Mouse (Mus musculus) ES-Bruce4 (cell line): ENCODE data around the gene Nelfcd. TPM values are rescaled to one million over a fixed set of nuclear protein-coding genes. Genes with fewer than 3 reads are reported as not detected.

Experiments
- H3K27ac ChIP-seq: 2 replicates; pipeline ENCODE4 v1.5.1; 2012; ENCODE audit warnings: low read length, inconsistent platforms; ENCODE audit not compliant: insufficient read depth
- H3K27me3 ChIP-seq: 2 replicates; pipeline ENCODE4 v1.6.1; 2012; ENCODE audit warnings: mild to moderate bottlenecking, low read length, inconsistent platforms; ENCODE audit not compliant: control insufficient read depth, poor library complexity, insufficient read depth, severe bottlenecking
- H3K36me3 ChIP-seq: 2 replicates; pipeline ENCODE4 v1.6.1; 2012; ENCODE audit warnings: inconsistent platforms, mild to moderate bottlenecking, low read length, moderate library complexity; ENCODE audit not compliant: control insufficient read depth, poor library complexity, insufficient read depth, severe bottlenecking
- H3K4me1 ChIP-seq: one replicate; pipeline ENCODE4 v1.8.1; 2011; ENCODE audit warnings: low read length; ENCODE audit not compliant: control insufficient read depth, insufficient read depth
- H3K4me3 ChIP-seq: 2 replicates; pipeline ENCODE4 v1.5.1; 2011; ENCODE audit warnings: low read depth, mild to moderate bottlenecking, low read length
- H3K9ac ChIP-seq: 2 replicates; pipeline ENCODE4 v1.6.1; 2012; ENCODE audit warnings: low read depth, mild to moderate bottlenecking, inconsistent platforms; ENCODE audit not compliant: poor library complexity, severe bottlenecking
- H3K9me3 ChIP-seq: replicated peaks from 2 replicates; pipeline ENCODE4 v1.6.1; 2012; ENCODE audit warnings: mild to moderate bottlenecking, low read length, inconsistent platforms; ENCODE audit not compliant: control insufficient read depth, poor library complexity, insufficient read depth, severe bottlenecking
- CTCF ChIP-seq: IDR thresholded peaks from one replicate; pipeline ENCODE4 v1.8.1; 2011; ENCODE audit warnings: low read depth, low read length
- EP300 ChIP-seq: IDR thresholded peaks from 2 replicates; pipeline ENCODE4 v1.6.1; 2011; ENCODE audit warnings: low read depth, low read length; ENCODE audit not compliant: insufficient read depth
- POLR2A ChIP-seq: IDR thresholded peaks from one replicate; pipeline ENCODE4 v1.8.1; 2011; ENCODE audit warnings: low read length; ENCODE audit not compliant: insufficient read depth
- polyA plus RNA-seq: library from polyadenylated mRNA; stranded (reverse); fragments of >200 nt; gene quantifications from 2 replicates; pipeline ENCODE4 v1.2.4, GENCODE M21; 2011; ENCODE audit warnings: low read depth; ENCODE audit not compliant: missing spikeins, insufficient read depth, insufficient read length

Gene Nelfcd
- polyA plus RNA-seq, 1 experiment = 64.3 TPM

DNA sequence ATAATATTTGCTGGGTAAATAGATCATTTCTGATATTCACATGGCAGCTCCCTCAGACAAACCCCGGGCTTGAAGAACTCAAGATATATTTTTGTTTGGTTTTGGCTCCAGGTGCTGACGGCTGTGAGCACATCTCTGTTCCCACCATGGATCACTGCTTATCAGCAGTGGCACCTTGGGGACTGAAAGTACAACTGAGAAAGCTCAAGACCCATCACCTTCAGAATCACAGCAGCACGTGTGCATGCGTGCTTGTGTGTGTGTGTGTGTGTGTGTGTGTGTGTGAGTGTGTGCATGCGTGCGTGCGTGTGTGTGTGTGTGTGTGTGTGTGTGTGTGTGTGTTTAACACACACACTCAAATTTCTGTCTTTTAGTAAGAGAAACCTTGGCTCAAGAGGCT, 28.8 kb downstream of the Nelfcd start:
- Histone ChIP-seq H3K27me3 (no peaks in the 10 kb centered on the region), H3K4me3 (no peak overlapping the region), H3K4me1 (no peaks in the 10 kb centered on the region), H3K36me3 (no peaks in the 10 kb centered on the region), H3K27ac (no peak overlapping the region), H3K9ac (no peak overlapping the region), H3K9me3 (no peaks in the 10 kb centered on the region)
- TF ChIP-seq CTCF (no peak), EP300 (no peak), POLR2A (no peak)

DNA sequence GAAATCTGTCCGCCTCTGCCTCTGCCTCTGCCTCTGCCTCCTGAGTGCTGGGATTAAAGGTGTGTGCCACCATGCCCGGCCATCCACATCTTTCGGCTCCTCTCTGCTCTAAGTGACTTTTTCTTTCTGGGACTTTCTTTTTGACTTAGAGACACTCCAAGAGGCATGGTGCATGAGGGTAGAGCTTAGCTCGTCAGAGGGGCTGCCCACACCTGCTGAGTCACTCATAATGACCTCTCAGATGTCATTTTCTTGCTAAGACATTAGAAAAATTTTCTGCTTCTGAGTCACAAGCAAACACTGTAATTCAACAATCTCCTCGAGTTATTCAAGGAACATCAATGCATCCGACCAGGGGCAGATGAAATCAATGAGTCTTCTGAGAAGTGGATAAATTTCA, 29.4 kb downstream of the Nelfcd start:
- Histone ChIP-seq H3K4me1 (no peaks in the 10 kb centered on the region), H3K4me3 (no peak overlapping the region), H3K27ac (no peak overlapping the region), H3K9me3 (no peaks in the 10 kb centered on the region), H3K27me3 (no peaks in the 10 kb centered on the region), H3K36me3 (no peaks in the 10 kb centered on the region), H3K9ac (no peak overlapping the region)
- TF ChIP-seq POLR2A = no peak
- TF ChIP-seq CTCF = no peak
- TF ChIP-seq EP300 = no peak

DNA sequence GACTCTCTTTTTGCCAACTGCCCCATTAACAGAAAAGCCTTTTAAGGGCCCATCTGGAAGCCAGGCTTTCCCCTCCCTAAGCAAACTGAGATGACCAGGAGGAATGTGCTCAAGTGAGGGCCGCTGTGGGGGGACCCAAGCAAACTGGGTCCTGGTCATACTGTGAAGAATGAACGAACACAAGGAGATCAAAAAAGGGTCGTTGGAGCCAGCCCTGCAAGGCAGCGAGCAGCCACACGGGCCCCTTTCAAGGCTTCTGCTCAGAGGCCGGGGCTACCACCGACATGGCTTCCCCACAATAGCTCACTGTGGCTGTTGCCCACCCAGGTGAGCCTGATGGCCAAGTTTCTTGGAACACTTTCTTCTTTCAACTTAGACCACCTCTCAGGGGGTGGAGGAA, 30.9 kb downstream of the Nelfcd start:
- Histone ChIP-seq H3K27ac (no peak overlapping the region), H3K36me3 (no peaks in the 10 kb centered on the region), H3K4me3 (no peak overlapping the region), H3K27me3 (no peaks in the 10 kb centered on the region), H3K9ac (no peak overlapping the region), H3K9me3 (no peaks in the 10 kb centered on the region), H3K4me1 (no peaks in the 10 kb centered on the region)
- TF ChIP-seq CTCF (no peak), POLR2A (no peak), EP300 (no peak)

DNA sequence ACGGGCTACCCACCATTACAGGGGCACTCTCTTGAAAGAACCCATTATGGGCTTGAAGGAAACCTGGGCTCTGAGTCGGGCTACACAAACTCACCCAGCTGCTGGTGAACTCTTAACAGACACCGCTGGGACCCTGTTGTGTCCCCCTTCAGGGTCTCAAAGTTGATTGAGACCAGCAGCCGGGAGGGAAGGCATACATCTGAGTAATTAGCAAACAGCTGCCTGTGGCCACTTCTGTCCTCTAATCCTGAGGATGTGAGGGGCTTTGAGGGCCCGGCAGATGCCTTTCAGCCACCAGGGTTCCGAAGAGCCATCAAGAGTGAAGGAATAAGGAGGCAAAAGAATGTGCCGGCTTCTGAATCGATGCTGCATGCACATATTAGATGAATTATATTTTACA, 31.3 kb downstream of the Nelfcd start:
- Histone ChIP-seq H3K9me3 (no peaks in the 10 kb centered on the region), H3K27ac (no peak overlapping the region), H3K9ac (no peak overlapping the region), H3K4me3 (no peak overlapping the region), H3K27me3 (no peaks in the 10 kb centered on the region), H3K4me1 (no peaks in the 10 kb centered on the region), H3K36me3 (no peaks in the 10 kb centered on the region)
- no peak for TF ChIP-seq EP300
- no peak for TF ChIP-seq POLR2A
- TF ChIP-seq CTCF = no peak

DNA sequence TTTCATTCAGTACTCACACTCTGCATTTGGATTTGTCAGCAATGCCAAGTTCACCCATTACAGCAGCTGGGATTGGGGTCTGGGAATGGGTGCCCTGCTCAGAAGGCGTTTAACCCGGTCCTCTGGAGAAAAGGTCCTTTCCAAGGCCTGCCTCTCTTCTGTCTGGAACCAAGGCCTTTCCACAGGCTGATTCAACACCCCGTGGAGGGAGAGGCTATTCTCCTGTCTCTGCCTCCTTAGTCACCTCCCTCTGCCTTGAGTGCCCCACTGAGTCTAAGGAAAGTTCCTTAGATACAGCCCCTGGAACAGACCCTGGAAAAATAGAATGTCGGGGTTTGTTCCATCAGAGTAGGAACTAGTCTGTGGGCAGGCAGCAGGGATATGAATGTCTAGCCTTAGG, 32.8 kb downstream of the Nelfcd start:
- no peak overlapping the region for H3K4me3 ChIP-seq
- no peak overlapping the region for H3K9ac ChIP-seq
- H3K27me3 ChIP-seq = no peaks in the 10 kb centered on the region
- no peaks in the 10 kb centered on the region for H3K9me3 ChIP-seq
- H3K4me1 ChIP-seq = no peaks in the 10 kb centered on the region
- no peak overlapping the region for H3K27ac ChIP-seq
- H3K36me3 ChIP-seq = no peaks in the 10 kb centered on the region
- no peak for TF ChIP-seq EP300
- no peak for TF ChIP-seq POLR2A
- no peak for TF ChIP-seq CTCF

DNA sequence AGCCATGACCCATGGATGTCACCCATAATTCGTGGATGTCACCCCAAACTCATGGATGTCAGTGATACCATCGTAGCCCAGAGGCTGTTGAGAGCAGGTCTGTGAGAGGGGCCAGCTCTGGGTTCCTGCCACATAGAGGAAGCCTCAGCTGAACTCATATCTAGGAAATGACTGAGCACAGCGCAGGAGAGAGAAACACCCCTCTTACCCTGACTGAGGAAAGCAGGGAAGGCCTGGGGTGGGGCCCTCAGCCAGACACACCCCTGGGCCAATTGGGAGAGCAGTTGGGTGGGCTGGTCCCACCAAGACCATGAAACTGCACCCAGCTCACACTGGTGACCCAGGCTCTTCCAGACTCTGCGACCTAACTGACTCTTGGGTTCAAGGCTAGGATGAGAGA, 34.7 kb downstream of the Nelfcd start, which contains the start of gene Tubb1:
Tubb1 (plus strand) TSS at position 343 of the 400 bp plus-strand sequence.
- no peak within 1 kb of the TSS for H3K27ac ChIP-seq
- no peaks in the 10 kb centered on the region for H3K36me3 ChIP-seq
- no peak within 1 kb of the TSS for H3K4me3 ChIP-seq
- TF ChIP-seq EP300 (no peak), CTCF (no peak), POLR2A (no peak)
- no peaks in the 10 kb centered on the region for H3K27me3 ChIP-seq
- no peaks in the 10 kb centered on the region for H3K4me1 ChIP-seq
- H3K9me3 ChIP-seq = no peaks in the 10 kb centered on the region
- H3K9ac ChIP-seq = no peak within 1 kb of the TSS
